Mouse (Mus musculus) neural tube, embryonic 15.5 days (tissue): ENCODE measurements around the gene A830031A19Rik. TPM values are rescaled to one million over a fixed set of nuclear protein-coding genes. Genes with fewer than 3 reads are reported as not detected.

Source experiments
- ATAC-seq: fragments of 200-750 bp; cut with Nextera tagmentation; 2 replicates; pipeline ENCODE4 v1.8.0; 2017; ENCODE audit warnings: mild to moderate bottlenecking, moderate TSS enrichment, moderate library complexity; ENCODE audit not compliant: low FRiP score
- H3K27ac ChIP-seq: fragments of 300-500 bp; sonication (generic); replicated peaks from 2 replicates; pipeline ENCODE4 v1.5.1; 2015; ENCODE audit warnings: mild to moderate bottlenecking, inconsistent platforms
- H3K27me3 ChIP-seq: fragments of 300-500 bp; sonication (generic); replicated peaks from 2 replicates; pipeline ENCODE4 v1.6.1; 2015; ENCODE audit warnings: inconsistent platforms
- H3K36me3 ChIP-seq: fragments of 300-500 bp; sonication (generic); 2 replicates; pipeline ENCODE4 v1.6.1; 2015; ENCODE audit warnings: inconsistent platforms
- H3K4me1 ChIP-seq: fragments of 300-500 bp; sonication (generic); 2 replicates; pipeline ENCODE4 v1.6.1; 2015; ENCODE audit warnings: inconsistent platforms
- H3K4me2 ChIP-seq: fragments of 300-500 bp; sonication (generic); 2 replicates; pipeline ENCODE4 v1.6.1; 2015; ENCODE audit warnings: inconsistent platforms, mild to moderate bottlenecking, moderate library complexity
- H3K4me3 ChIP-seq: fragments of 300-500 bp; sonication (generic); replicated peaks from 2 replicates; pipeline ENCODE4 v1.5.1; 2015; ENCODE audit warnings: mild to moderate bottlenecking, inconsistent platforms
- H3K9ac ChIP-seq: fragments of 300-500 bp; sonication (generic); replicated peaks from 2 replicates; pipeline ENCODE4 v1.6.1; 2015; ENCODE audit warnings: mild to moderate bottlenecking, inconsistent platforms
- H3K9me3 ChIP-seq: fragments of 300-500 bp; sonication (generic); replicated peaks from 2 replicates; pipeline ENCODE4 v1.6.1; 2016; ENCODE audit warnings: inconsistent platforms
- WGBS: fragments of 180-500 bp; shearing (Covaris S2); methylation state at CpG from one replicate; pipeline ENCODE4 v1.1.7; 2015; ENCODE audit warnings: mixed read lengths; 5-methylcytosine and 5-hydroxymethylcytosine counted together
- polyA plus RNA-seq: library from polyadenylated mRNA; unstranded; fragments of >200 nt; fragmentation: Nextera tagmentation; extraction: Ambion mirVana; gene quantifications from 2 replicates; pipeline ENCODE4 v1.2.1, GENCODE M21; 2015

The A830031A19Rik gene
- polyA plus RNA-seq, 1 experiment from 2014 or later, result not detected

- peak overlapping the region; percentile 48 for H3K4me3 ChIP-seq
- H3K4me2 ChIP-seq, result peak overlapping the region; percentile 67
- peak overlapping the region; percentile 50 for H3K9ac ChIP-seq
- no peaks in the 10 kb centered on the region for H3K9me3 ChIP-seq
- peaks cover 4% of the 10 kb centered on the region; the same call in 1 of the 2 replicates for H3K27me3 ChIP-seq
- no peaks in the 10 kb centered on the region for H3K36me3 ChIP-seq
- peaks cover 7% of the 10 kb centered on the region for H3K4me1 ChIP-seq
- 4% methylated on average over 28 of the region's 28 CpGs for WGBS
- H3K27ac ChIP-seq, result 0 out of 2 replicates have a peak overlapping the region, but pooled peaks have one; percentile 42
- peak; percentile 86 for ATAC-seq
Observed at GRCm38 (mm10) chr11:24049226-24050031, 25.4 kb downstream of the A830031A19Rik start.

GRCm38 (mm10) chr11:24044025-24044424 lies 30.8 kb downstream of the A830031A19Rik start:
- 81% methylated on average over 6 of the region's 6 CpGs for WGBS
- no peaks in the 10 kb centered on the region for H3K4me1 ChIP-seq
- no peak overlapping the region for H3K9ac ChIP-seq
- no peak overlapping the region for H3K4me3 ChIP-seq
- ATAC-seq, result no peak
- no peak overlapping the region for H3K4me2 ChIP-seq
- no peak overlapping the region for H3K27ac ChIP-seq
- no peaks in the 10 kb centered on the region for H3K27me3 ChIP-seq
- H3K9me3 ChIP-seq, result no peaks in the 10 kb centered on the region
- H3K36me3 ChIP-seq, result no peaks in the 10 kb centered on the region

GRCm38 (mm10) chr11:24020760-24021159 lies 54.1 kb downstream of the A830031A19Rik start:
- WGBS, result 85% methylated on average over 1 of the region's 1 CpGs
- H3K27ac ChIP-seq, result no peak overlapping the region
- no peaks in the 10 kb centered on the region for H3K27me3 ChIP-seq
- H3K9me3 ChIP-seq, result no peaks in the 10 kb centered on the region
- H3K9ac ChIP-seq, result no peak overlapping the region
- H3K4me3 ChIP-seq, result no peak overlapping the region
- peaks cover 4% of the 10 kb centered on the region; the same call in 1 of the 2 replicates for H3K4me1 ChIP-seq
- no peak overlapping the region for H3K4me2 ChIP-seq
- H3K36me3 ChIP-seq, result no peaks in the 10 kb centered on the region
- ATAC-seq, result no peak

- no peak overlapping the region for H3K27ac ChIP-seq
Observed at GRCm38 (mm10) chr11:24018783-24019182, 56.1 kb downstream of the A830031A19Rik start.

GRCm38 (mm10) chr11:24016647-24017179 lies 58.1 kb downstream of the A830031A19Rik start:
- Histone ChIP-seq H3K36me3 (no peaks in the 10 kb centered on the region), H3K4me2 (no peak overlapping the region), H3K4me1 (peaks cover 4% of the 10 kb centered on the region; the same call in 1 of the 2 replicates), H3K27ac (no peak overlapping the region), H3K9me3 (no peaks in the 10 kb centered on the region), H3K27me3 (no peaks in the 10 kb centered on the region), H3K9ac (no peak overlapping the region), H3K4me3 (no peak overlapping the region)
- WGBS, result 35% methylated on average over 2 of the region's 2 CpGs
- ATAC-seq, result no peak

More at GRCm38 (mm10) chr11:24018783-24019182, 56.1 kb downstream of the A830031A19Rik start:
- H3K4me1 ChIP-seq, result peaks cover 4% of the 10 kb centered on the region; the same call in 1 of the 2 replicates
- 82% methylated on average over 2 of the region's 2 CpGs for WGBS
- no peaks in the 10 kb centered on the region for H3K36me3 ChIP-seq
- no peak overlapping the region for H3K9ac ChIP-seq
- H3K9me3 ChIP-seq, result no peaks in the 10 kb centered on the region
- ATAC-seq, result no peak
- H3K27me3 ChIP-seq, result no peaks in the 10 kb centered on the region
- H3K4me2 ChIP-seq, result no peak overlapping the region
- no peak overlapping the region for H3K4me3 ChIP-seq

GRCm38 (mm10) chr11:24016049-24016448 lies 58.8 kb downstream of the A830031A19Rik start:
- no peak for ATAC-seq
- H3K27me3 ChIP-seq, result no peaks in the 10 kb centered on the region
- H3K9me3 ChIP-seq, result no peaks in the 10 kb centered on the region
- no peak overlapping the region for H3K9ac ChIP-seq
- no peaks in the 10 kb centered on the region for H3K36me3 ChIP-seq
- 37% methylated on average over 3 of the region's 3 CpGs for WGBS
- H3K4me3 ChIP-seq, result no peak overlapping the region
- peaks cover 4% of the 10 kb centered on the region; the same call in 1 of the 2 replicates for H3K4me1 ChIP-seq
- H3K4me2 ChIP-seq, result no peak overlapping the region
- no peak overlapping the region for H3K27ac ChIP-seq

- H3K4me3 ChIP-seq, result no peak overlapping the region
- H3K27me3 ChIP-seq, result no peaks in the 10 kb centered on the region
- H3K4me2 ChIP-seq, result no peak overlapping the region
- no peaks in the 10 kb centered on the region for H3K9me3 ChIP-seq
- no peak for ATAC-seq
- H3K9ac ChIP-seq, result no peak overlapping the region
- H3K36me3 ChIP-seq, result no peaks in the 10 kb centered on the region
- H3K4me1 ChIP-seq, result peaks cover 4% of the 10 kb centered on the region; the same call in 1 of the 2 replicates
- 53% methylated on average over 5 of the region's 5 CpGs for WGBS
- no peak overlapping the region for H3K27ac ChIP-seq
Observed at GRCm38 (mm10) chr11:24014642-24015041, 60.2 kb downstream of the A830031A19Rik start.

GRCm38 (mm10) chr11:24012301-24012700 lies 62.6 kb downstream of the A830031A19Rik start:
- 86% methylated on average over 1 of the region's 1 CpGs for WGBS
- ATAC-seq, result no peak
- Histone ChIP-seq H3K27ac (no peak overlapping the region), H3K4me2 (no peak overlapping the region), H3K9ac (no peak overlapping the region), H3K36me3 (no peaks in the 10 kb centered on the region), H3K4me3 (no peak overlapping the region), H3K9me3 (no peaks in the 10 kb centered on the region), H3K4me1 (peaks cover 4% of the 10 kb centered on the region; the same call in 1 of the 2 replicates), H3K27me3 (no peaks in the 10 kb centered on the region)

GRCm38 (mm10) chr11:24008976-24009375 lies 65.9 kb downstream of the A830031A19Rik start:
- WGBS, result 91% methylated on average over 5 of the region's 5 CpGs
- H3K27me3 ChIP-seq, result no peaks in the 10 kb centered on the region

GRCm38 (mm10) chr11:24008244-24008643 lies 66.6 kb downstream of the A830031A19Rik start:
- H3K4me3 ChIP-seq, result no peak overlapping the region
- H3K4me2 ChIP-seq, result no peak overlapping the region
- H3K4me1 ChIP-seq, result no peaks in the 10 kb centered on the region
- no peak overlapping the region for H3K9ac ChIP-seq
- no peak overlapping the region for H3K27ac ChIP-seq
- no peaks in the 10 kb centered on the region for H3K27me3 ChIP-seq
- 45% methylated on average over 5 of the region's 5 CpGs for WGBS
- H3K9me3 ChIP-seq, result no peaks in the 10 kb centered on the region
- no peak for ATAC-seq
- H3K36me3 ChIP-seq, result no peaks in the 10 kb centered on the region

More at GRCm38 (mm10) chr11:24008976-24009375, 65.9 kb downstream of the A830031A19Rik start:
- ATAC-seq, result no peak
- no peaks in the 10 kb centered on the region for H3K9me3 ChIP-seq
- no peak overlapping the region for H3K4me2 ChIP-seq
- H3K9ac ChIP-seq, result no peak overlapping the region
- no peak overlapping the region for H3K27ac ChIP-seq
- no peaks in the 10 kb centered on the region for H3K36me3 ChIP-seq
- no peak overlapping the region for H3K4me3 ChIP-seq
- no peaks in the 10 kb centered on the region for H3K4me1 ChIP-seq

GRCm38 (mm10) chr11:24005445-24006156 lies 69.3 kb downstream of the A830031A19Rik start:
- Histone ChIP-seq H3K36me3 (no peaks in the 10 kb centered on the region), H3K9me3 (no peaks in the 10 kb centered on the region), H3K27ac (no peak overlapping the region), H3K9ac (no peak overlapping the region), H3K4me1 (no peaks in the 10 kb centered on the region), H3K27me3 (no peaks in the 10 kb centered on the region), H3K4me2 (no peak overlapping the region), H3K4me3 (no peak overlapping the region)
- ATAC-seq, result no peak
- 83% methylated on average over 15 of the region's 15 CpGs for WGBS
